Mouse (Mus musculus): ENCODE results near the gene Tcf7l2.

DNA sequence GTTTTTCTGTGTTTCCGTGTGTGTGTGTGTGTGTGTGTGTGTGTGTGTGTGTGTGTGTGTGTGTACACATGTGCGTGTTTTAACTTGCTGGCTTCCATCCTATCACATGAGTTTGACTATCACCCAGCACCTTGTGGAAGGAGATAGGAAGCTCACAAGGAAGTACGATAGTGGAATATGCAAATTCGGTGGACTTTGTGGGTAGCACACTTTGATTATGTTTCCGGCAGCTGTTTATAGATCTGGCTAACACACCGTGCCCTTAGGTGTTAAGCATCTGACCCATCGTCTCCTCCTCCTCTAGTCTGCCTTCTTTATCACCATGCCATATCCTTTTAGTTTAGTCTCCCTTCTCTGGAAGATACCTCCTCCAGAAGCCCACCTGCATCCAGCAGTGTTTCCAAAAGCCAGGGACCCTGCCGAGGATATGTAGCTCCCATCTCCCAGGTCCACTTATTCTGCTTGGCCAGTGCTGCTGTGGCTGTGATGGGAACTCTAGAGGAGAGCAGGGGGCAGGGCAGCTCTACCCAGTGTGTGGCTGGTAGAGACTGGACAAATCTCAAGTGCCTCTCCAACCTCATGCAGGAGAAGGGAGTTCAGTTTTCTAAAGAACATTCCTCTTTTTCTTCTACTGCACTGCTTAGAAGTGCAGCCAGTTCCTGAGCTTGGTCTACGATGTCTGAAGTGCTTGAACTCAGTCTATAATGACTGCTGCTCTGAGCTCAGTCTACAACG is 118.6 kb downstream of the Tcf7l2 start:
- TF ChIP-seq MAFK (IDR thresholded peaks at IDR 0.05; ENCODE audit: insufficient read depth, low read depth, low read length) = no peak
- TF ChIP-seq ZC3H11A (IDR thresholded peaks at IDR 0.05; ENCODE audit: borderline replicate concordance, low read depth, low read length) = no peak
- TF ChIP-seq ZNF384 (IDR thresholded peaks at IDR 0.05; ENCODE audit: low read depth, low read length) = no peak
- TF ChIP-seq CHD2 (IDR thresholded peaks at IDR 0.05; ENCODE audit: low read depth, low read length) = no peak
- TF ChIP-seq HCFC1 (IDR thresholded peaks at IDR 0.05; ENCODE audit: borderline replicate concordance, insufficient read depth, low read length) = no peak

Data from ES-E14 (cell line).